Mouse (Mus musculus) kidney, embryonic 14.5 days (tissue): ENCODE measurements around the gene Tnik. TPM values are rescaled to one million over a fixed set of nuclear protein-coding genes. Genes with fewer than 3 reads are reported as not detected.

Experiments used
- ATAC-seq: fragments of 200-750 bp; cut with Nextera tagmentation; 2 replicates; pipeline ENCODE4 v1.8.0; 2017; ENCODE audit warnings: moderate number of reproducible peaks, mild to moderate bottlenecking, moderate TSS enrichment, moderate library complexity; ENCODE audit not compliant: low FRiP score, low TSS enrichment
- H3K27ac ChIP-seq: fragments of 300-500 bp; sonication (generic); 2 replicates; pipeline ENCODE4 v1.5.1; 2014; ENCODE audit warnings: low read depth, mild to moderate bottlenecking, low read length, moderate library complexity, mixed read lengths
- H3K27me3 ChIP-seq: fragments of 300-500 bp; sonication (generic); 2 replicates; pipeline ENCODE4 v1.6.1; 2014; ENCODE audit warnings: mild to moderate bottlenecking, low read length; ENCODE audit not compliant: control insufficient read depth, insufficient read depth
- H3K36me3 ChIP-seq: fragments of 300-500 bp; sonication (generic); 2 replicates; pipeline ENCODE4 v1.6.1; 2014; ENCODE audit warnings: low read length, mixed read lengths; ENCODE audit not compliant: control insufficient read depth, insufficient read depth
- H3K4me1 ChIP-seq: fragments of 300-500 bp; sonication (generic); 2 replicates; pipeline ENCODE4 v1.6.1; 2014; ENCODE audit warnings: low read length, mixed read lengths; ENCODE audit not compliant: control insufficient read depth, insufficient read depth
- H3K4me2 ChIP-seq: fragments of 300-500 bp; sonication (generic); replicated peaks from 2 replicates; pipeline ENCODE4 v1.6.1; 2014; ENCODE audit warnings: low read depth, mild to moderate bottlenecking, low read length
- H3K4me3 ChIP-seq: fragments of 300-500 bp; sonication (generic); 2 replicates; pipeline ENCODE4 v1.5.1; 2014; ENCODE audit warnings: mild to moderate bottlenecking, low read length
- H3K9ac ChIP-seq: fragments of 300-500 bp; sonication (generic); 2 replicates; pipeline ENCODE4 v1.6.1; 2014; ENCODE audit warnings: low read depth, mild to moderate bottlenecking, low read length, moderate library complexity
- H3K9me3 ChIP-seq: fragments of 300-500 bp; sonication (generic); 2 replicates; pipeline ENCODE4 v1.6.1; 2016; ENCODE audit warnings: low read length; ENCODE audit not compliant: control insufficient read depth
- WGBS: fragments of 180-500 bp; shearing (Covaris S2); extraction: QIAGEN DNeasy Blood & Tissue Kit; methylation state at CpG from one replicate; pipeline ENCODE4 v1.1.7; 2014; 5-methylcytosine and 5-hydroxymethylcytosine counted together
- polyA plus RNA-seq: library from polyadenylated mRNA; unstranded; fragments of >200 nt; fragmentation: Nextera tagmentation; extraction: Ambion mirVana; gene quantifications from 2 replicates; pipeline ENCODE4 v1.2.1, GENCODE M21; 2014

The Tnik gene
- polyA plus RNA-seq, 1 experiment from 2014 or later = 3.9 TPM

DNA sequence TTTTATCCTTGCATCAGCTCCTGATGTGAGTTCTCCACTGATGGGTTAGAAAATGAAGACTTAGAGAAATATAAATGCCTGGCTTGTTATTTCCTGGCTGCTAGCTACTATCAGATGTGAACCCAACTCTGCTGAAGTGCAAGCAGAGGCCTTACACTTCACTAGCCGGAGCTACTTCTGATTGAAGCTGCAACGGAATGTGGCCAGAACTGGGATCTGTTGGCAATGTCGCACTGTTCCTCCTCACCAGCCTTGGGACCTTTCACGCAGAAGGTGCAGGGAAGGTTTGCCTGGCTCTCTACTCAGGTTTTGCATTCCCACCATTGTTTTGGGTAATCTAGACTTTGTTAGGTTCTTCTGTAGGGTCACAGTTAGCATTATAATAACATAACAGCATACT, 179.1 kb downstream of the Tnik start:
- H3K4me2 ChIP-seq = no peak overlapping the region
- no peaks in the 10 kb centered on the region for H3K36me3 ChIP-seq
- no peak overlapping the region for H3K27ac ChIP-seq
- no peak overlapping the region for H3K9ac ChIP-seq
- 91% methylated on average over 4 of the region's 4 CpGs for WGBS
- H3K27me3 ChIP-seq = no peaks in the 10 kb centered on the region
- H3K4me3 ChIP-seq = no peak overlapping the region
- H3K4me1 ChIP-seq = no peaks in the 10 kb centered on the region
- no peaks in the 10 kb centered on the region for H3K9me3 ChIP-seq
- ATAC-seq = no peak

DNA sequence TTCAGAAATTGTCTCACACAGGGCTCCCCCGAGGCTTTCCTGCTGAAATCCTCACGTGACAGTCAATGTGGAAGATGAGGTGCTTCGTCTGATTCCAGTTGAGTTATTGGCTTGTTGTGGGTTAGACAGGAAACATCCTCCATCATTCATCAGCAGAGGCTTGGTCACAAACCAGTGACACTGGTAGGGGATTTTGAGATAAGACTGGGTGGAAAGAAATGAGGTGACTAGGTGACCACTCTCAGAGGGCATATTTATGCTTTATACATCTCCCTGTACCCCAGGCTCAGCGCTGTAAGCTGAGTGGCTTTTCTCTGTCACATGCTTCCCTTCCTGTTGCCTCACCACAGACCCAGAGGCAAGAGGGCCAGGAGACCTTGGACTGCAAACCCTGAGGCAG, 184.9 kb downstream of the Tnik start:
- Histone ChIP-seq H3K9me3 (no peaks in the 10 kb centered on the region), H3K9ac (no peak overlapping the region), H3K36me3 (no peaks in the 10 kb centered on the region), H3K27me3 (no peaks in the 10 kb centered on the region), H3K4me2 (no peak overlapping the region), H3K27ac (no peak overlapping the region), H3K4me1 (no peaks in the 10 kb centered on the region), H3K4me3 (no peak overlapping the region)
- no peak for ATAC-seq
- 82% methylated on average over 4 of the region's 4 CpGs for WGBS

- H3K9ac ChIP-seq = no peak overlapping the region
- H3K4me1 ChIP-seq = no peaks in the 10 kb centered on the region
- no peaks in the 10 kb centered on the region for H3K27me3 ChIP-seq
- H3K4me2 ChIP-seq = no peak overlapping the region
- no peak overlapping the region for H3K27ac ChIP-seq
- no peaks in the 10 kb centered on the region for H3K36me3 ChIP-seq
- no peak for ATAC-seq
- WGBS = 92% methylated on average over 3 of the region's 3 CpGs
- no peaks in the 10 kb centered on the region for H3K9me3 ChIP-seq
- no peak overlapping the region for H3K4me3 ChIP-seq
Measured at GRCm38 (mm10) chr3:28453458-28453857, 190.4 kb downstream of the Tnik start.

DNA sequence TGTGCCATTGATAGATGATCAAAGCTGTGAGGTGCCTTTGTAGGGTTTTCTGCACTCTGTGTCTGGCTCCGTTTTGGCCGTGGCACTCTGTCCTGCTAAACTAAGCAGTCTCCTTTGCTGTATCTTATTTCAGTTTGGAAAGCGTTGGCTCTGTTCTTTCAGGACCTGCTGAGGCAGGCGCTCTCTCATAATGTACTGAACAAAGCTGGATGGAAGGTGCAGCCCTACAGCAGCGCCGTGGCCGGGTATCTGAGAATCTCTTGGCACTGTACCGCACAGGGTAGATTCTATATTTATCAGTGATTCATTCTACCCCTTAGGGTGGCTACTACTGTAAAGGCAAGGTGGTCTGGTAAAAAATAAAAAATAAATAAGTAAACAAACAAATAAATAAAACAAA, 193.8 kb downstream of the Tnik start:
- no peaks in the 10 kb centered on the region for H3K4me1 ChIP-seq
- H3K27ac ChIP-seq = no peak overlapping the region
- H3K9me3 ChIP-seq = no peaks in the 10 kb centered on the region
- H3K4me3 ChIP-seq = no peak overlapping the region
- ATAC-seq = no peak
- H3K36me3 ChIP-seq = no peaks in the 10 kb centered on the region
- H3K27me3 ChIP-seq = no peaks in the 10 kb centered on the region
- H3K4me2 ChIP-seq = no peak overlapping the region
- H3K9ac ChIP-seq = no peak overlapping the region
- 68% methylated on average over 8 of the region's 8 CpGs for WGBS

- Histone ChIP-seq H3K9ac (no peak overlapping the region), H3K9me3 (no peaks in the 10 kb centered on the region)
- WGBS = 73% methylated on average over 2 of the region's 2 CpGs
Measured at GRCm38 (mm10) chr3:28457517-28457916, 194.5 kb downstream of the Tnik start.

DNA sequence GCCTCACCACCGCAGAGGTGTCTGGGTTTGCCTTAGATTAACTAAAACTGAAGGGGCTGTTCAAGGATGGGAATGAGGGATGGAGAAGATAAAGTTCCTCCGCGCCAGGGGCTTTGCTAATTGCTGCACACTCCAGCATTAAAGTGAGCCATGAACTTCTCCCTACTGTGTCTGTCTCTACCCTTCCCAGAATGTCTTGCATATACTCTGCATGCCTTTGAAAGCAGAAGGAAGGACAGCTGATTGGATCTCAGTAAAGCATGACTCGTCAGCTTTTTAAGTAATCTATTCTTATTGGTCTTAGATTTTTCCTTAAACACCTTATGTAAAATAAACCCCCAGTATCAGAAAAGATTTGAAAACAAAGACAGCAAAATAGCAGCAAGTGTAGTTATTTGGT, 203.7 kb downstream of the Tnik start:
- H3K9ac ChIP-seq = no peak overlapping the region
- no peaks in the 10 kb centered on the region for H3K36me3 ChIP-seq
- WGBS = 84% methylated on average over 4 of the region's 4 CpGs
- no peak for ATAC-seq
- H3K9me3 ChIP-seq = no peaks in the 10 kb centered on the region
- no peaks in the 10 kb centered on the region for H3K4me1 ChIP-seq
- no peaks in the 10 kb centered on the region for H3K27me3 ChIP-seq
- no peak overlapping the region for H3K27ac ChIP-seq
- no peak overlapping the region for H3K4me2 ChIP-seq
- no peak overlapping the region for H3K4me3 ChIP-seq

More at GRCm38 (mm10) chr3:28457517-28457916, 194.5 kb downstream of the Tnik start:
- H3K36me3 ChIP-seq = no peaks in the 10 kb centered on the region
- H3K4me2 ChIP-seq = no peak overlapping the region
- no peaks in the 10 kb centered on the region for H3K27me3 ChIP-seq
- H3K4me1 ChIP-seq = no peaks in the 10 kb centered on the region
- no peak overlapping the region for H3K4me3 ChIP-seq
- H3K27ac ChIP-seq = no peak overlapping the region
- no peak for ATAC-seq

DNA sequence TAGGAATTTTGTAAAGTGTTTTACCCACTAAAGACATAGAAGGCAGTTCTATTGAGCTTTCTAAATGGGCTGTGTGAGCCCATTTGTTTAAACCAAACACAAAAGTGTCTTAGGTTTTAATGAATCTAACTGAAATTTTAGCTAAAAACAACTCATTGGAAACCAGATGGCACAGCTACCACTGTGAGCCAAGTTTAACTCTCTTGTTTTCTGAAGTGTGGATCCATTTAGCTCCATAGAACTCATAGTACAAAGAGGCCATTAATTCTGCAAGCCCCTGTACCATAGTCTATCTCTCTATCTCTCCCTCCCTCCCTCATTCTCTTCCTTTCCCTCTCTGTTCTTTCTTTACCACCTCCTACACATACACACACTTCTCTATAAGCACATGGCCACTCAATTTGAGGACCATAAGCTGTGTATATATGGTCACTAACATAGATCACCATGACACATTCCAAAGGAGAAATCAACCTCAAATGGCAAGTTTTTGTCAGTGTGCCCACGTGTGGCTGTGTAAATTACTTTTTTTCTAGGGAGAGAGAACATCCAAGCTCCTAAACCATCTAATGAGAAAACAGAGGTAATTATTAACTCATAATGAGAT, 204.2 kb downstream of the Tnik start:
- 27% methylated on average over 1 of the region's 1 CpGs for WGBS
- no peak overlapping the region for H3K9ac ChIP-seq

DNA sequence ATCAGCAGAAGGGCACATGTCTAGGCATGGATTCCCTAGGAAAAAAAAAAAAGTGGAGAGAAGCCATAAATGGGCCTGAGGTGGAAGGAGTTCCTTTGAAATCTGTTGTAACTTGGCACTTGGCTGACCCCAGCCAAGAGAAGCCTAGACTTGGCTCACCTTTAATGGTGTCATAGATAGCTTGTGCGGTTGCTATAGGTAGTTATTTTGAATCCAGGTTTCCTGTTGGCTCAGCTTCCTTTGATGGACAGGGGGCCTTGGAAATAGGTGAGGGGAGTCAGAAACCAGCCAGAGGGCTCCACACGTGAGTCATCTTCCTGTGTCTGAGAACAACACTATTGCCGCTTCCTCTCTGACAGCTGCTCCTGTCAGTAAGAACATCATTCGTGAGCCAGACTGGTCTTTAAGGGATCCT, 204.9 kb downstream of the Tnik start:
- ATAC-seq = no peak
- 50% methylated on average over 4 of the region's 4 CpGs for WGBS
- no peak overlapping the region for H3K27ac ChIP-seq
- no peaks in the 10 kb centered on the region for H3K36me3 ChIP-seq
- H3K4me2 ChIP-seq = no peak overlapping the region
- H3K9me3 ChIP-seq = no peaks in the 10 kb centered on the region
- no peaks in the 10 kb centered on the region for H3K4me1 ChIP-seq
- no peak overlapping the region for H3K4me3 ChIP-seq
- H3K27me3 ChIP-seq = no peaks in the 10 kb centered on the region
- no peak overlapping the region for H3K9ac ChIP-seq

More for the DNA sequence above, 204.2 kb downstream of the Tnik start:
- Histone ChIP-seq H3K4me3 (no peak overlapping the region), H3K4me2 (no peak overlapping the region), H3K9me3 (no peaks in the 10 kb centered on the region), H3K4me1 (no peaks in the 10 kb centered on the region), H3K27me3 (no peaks in the 10 kb centered on the region), H3K36me3 (no peaks in the 10 kb centered on the region), H3K27ac (no peak overlapping the region)
- ATAC-seq = no peak

DNA sequence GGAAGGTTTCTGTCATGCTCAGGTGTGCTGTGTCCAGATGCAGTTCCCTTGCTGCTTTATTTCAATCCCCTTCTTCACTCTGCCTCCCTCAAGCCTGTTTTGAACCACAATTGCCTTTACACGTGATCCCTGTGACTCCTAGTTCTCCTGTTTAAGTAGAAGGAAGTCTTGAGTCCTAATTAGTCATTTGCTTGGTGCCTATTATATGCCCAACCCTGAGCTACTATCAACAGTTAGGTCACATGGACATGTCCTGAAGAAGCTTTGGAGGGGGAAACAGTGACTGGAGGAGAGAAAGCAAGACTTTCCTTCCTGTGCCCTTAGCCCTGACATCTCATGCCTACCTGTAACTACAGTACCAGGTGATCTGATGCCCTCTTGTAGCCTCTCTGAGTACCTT, 210.4 kb downstream of the Tnik start:
- WGBS = 83% methylated on average over 1 of the region's 1 CpGs
- Histone ChIP-seq H3K36me3 (no peaks in the 10 kb centered on the region), H3K4me1 (no peaks in the 10 kb centered on the region), H3K4me2 (no peak overlapping the region), H3K27ac (no peak overlapping the region), H3K9me3 (no peaks in the 10 kb centered on the region), H3K27me3 (no peaks in the 10 kb centered on the region), H3K9ac (no peak overlapping the region), H3K4me3 (no peak overlapping the region)
- no peak for ATAC-seq
